Mouse (Mus musculus) heart, adult 8-10 months (tissue): ENCODE measurements around the gene Tnfrsf18. TPM values are rescaled to one million over a fixed set of nuclear protein-coding genes. Genes with fewer than 3 reads are reported as not detected.

Experiments
- DNase-seq: peaks from one replicate; pipeline ENCODE4 v3.0.0; 2022; ENCODE audit warnings: low spot score
- total RNA-seq, 4 experiments: library from RNA; stranded (reverse); gene quantifications; 2 replicates each; pipeline ENCODE4 v1.2.4; 2022

Tnfrsf18 gene
- total RNA-seq, 4 experiments from 2014 or later = 0.25 to 0.75 TPM; not detected in 2

DNA sequence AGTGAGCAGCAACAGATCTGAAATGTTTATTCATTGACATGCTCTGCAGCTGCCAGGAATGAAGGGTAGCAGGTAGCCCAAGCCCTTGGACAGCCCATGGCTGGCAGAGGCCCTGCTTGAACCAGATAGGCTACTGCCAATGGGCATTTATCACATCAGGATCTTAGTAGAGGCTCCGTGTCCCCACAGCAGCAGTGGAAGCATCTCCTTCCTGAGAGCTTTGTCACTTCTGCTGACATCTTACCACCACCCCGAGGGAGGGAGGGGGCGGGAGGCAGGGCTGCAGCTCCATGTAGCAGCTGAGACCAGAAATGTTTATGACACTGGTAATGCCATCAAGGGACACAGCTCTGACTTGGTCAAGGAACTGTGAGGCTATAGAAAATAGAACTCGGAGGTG, 6.9 kb downstream of the Tnfrsf18 start:
- no peak for DNase-seq

DNA sequence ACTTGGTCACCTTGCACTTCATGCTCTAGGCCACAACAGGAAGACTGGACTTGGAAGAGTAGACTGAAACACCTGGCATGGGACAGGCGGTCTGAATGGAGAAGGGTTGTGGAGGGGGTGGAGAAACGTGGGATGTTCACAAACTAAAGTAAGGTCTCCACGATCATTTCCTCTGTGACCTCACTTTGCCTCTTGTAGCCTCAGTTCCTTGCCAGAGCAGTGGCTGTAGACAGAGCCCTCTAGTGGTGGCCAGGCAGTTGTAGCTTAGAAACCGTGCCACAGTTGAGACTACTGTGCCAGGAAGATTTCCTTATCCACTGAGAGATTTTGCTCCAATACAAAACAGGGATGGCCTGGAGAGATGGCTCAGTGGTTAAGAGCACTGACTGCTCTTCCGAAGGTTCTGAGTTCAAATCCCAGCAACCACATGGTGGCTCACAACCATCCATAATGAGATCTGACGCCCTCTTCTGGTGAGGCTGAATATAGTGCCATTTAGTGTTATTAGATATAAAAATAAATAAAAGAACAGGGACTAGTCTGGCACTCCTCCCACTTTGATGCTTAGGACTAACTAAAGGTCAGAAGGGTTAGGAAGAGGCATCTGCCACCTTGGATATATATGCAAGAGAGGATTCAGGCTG, 7.6 kb downstream of the Tnfrsf18 start:
- peak; percentile 49 for DNase-seq

DNA sequence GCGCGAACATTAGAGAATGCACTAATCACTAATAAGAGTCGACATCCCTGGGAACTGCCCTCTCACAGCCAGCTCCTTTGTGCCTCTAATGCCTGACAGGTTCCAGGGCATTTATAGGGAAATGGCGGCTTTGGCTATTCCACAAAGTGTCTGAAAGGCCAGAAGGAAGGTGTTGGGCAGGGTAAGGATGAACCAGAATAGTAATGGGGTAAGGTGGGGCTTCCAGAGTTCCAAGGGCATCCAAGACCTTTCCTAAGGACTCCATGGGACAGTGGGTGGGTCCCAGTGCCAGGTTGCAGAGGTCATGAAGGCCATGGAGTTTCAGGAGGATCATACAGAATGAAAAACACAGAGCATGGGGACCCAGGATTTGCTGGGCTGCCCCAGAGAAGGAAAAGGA, 8.3 kb downstream of the Tnfrsf18 start:
- no peak for DNase-seq

DNA sequence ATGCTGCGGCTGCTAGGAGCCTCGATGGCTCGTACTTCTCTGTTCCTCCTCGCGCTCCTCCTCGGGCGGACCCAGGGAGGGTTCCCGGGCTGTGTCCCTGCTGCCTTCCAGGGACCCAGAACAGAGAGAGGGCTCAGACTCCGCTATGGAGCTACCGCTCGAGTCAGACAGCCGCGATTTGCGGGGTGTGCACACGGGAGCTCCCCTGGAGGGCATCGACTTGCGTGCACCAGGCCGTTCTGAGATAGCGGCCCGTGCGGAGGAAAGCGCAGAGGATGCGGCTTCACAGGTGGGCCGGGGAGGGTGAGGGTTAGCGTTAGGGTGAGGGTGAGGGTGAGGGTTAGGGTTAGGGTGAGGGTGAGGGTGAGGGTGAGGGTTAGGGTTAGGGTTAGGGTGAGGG, 8.9 kb downstream of the Tnfrsf18 start:
- no peak for DNase-seq

DNA sequence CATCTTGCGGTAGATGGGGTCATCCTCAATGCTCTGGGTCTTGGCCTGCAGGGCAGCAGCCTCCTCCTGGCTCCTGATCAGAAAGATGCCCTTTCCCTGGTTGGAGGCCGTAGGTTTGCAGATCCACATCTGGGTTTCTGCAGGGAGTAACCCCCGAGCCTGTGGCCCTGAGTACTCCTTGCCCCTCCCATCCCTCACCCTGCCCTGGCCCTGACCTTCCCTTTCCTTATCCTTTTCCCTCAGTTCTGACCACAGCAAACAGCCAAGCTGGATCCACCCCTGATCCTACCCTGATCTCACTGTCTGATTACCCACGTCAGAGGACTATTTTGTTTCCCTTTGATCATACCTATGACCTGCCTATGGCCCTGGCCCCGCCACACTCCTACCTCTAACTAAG, 18.8 kb downstream of the Tnfrsf18 start:
- DNase-seq = no peak

DNA sequence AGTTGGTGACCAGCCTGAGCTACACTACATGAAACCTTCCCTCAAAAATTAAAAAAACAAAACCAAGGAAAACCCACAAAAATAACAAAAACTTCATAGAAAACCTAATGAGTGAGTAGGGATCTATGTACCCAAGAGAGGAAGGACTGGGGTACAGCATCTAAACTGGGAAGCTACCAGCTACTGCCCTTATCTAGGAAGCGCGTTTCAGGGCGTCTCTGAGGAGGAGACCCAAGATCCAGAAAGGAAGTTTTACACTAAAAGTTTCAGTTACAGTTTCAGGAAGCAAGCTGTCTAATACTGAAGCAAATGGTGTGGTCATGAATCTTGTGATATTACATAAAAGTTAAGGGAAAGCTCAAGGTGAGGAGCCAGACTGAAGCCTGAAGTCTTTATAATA, 23.8 kb downstream of the Tnfrsf18 start:
- DNase-seq = no peak

DNA sequence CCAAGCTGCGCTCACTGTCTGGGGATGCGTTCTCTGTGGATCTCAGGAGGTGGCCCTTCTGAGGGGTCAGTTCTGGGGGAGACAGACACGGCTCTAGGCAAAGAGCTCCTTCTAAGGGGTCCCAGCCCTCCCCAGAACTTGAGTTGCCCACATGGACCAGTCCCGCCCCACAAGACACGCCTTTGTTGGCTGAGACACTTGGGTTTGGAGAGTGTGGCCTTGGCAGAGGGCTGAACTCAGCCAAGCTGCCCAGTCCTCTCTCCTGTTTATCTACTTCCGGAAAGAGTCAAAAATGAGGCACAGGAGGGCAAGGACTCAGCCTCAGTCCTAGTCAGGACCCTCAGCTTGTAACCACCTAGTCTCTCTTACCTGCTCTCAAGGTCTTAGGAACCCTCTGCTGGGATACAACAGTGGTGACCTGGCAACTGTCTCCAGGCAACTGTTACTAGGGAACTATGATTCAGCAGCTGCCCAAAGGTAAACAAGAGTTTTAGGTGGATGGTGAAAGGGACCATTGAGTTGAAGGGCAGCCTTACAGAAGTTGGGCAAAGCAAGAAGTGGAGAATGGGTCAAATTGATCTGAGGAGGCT, 24.5 kb downstream of the Tnfrsf18 start:
- DNase-seq = no peak

DNA sequence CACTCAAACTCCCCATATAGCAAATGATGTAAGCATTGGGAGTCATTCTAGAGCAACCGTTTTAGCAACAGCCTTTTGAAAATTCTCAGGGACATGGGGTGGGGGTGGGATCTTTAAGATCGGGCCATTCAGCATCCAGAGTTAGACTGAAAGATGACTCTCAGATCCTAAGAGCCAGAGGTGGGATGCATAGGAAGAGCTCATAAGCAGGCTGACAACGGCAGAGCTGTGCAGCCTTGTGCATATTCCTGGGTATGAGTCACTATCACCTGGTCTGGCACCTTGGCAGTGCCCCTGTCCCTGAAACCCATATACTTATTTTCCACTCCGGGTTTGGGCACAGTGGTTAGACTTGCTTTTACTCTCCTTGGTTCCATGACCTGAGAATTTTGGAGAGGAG, 27.1 kb downstream of the Tnfrsf18 start:
- no peak for DNase-seq

DNA sequence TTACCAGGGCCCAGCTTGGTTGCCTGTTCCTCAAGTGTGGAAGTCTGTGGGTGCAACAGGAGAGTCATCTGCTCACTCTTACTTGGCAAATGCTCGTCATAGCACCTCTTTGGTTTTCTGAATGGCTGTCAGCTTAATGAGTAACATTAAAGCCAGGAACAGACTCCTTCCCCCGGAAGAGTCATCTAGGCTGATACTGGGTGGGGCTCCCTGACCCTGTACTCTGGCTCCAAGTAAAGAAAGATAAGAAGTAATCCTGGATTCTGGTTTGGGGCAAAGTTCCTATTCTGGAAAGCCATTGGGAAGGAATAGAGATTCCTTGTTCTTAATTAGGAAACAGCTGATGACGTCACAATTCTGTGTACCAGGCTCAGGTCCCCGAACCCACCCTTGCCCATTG, 28.2 kb downstream of the Tnfrsf18 start:
- no peak for DNase-seq

DNA sequence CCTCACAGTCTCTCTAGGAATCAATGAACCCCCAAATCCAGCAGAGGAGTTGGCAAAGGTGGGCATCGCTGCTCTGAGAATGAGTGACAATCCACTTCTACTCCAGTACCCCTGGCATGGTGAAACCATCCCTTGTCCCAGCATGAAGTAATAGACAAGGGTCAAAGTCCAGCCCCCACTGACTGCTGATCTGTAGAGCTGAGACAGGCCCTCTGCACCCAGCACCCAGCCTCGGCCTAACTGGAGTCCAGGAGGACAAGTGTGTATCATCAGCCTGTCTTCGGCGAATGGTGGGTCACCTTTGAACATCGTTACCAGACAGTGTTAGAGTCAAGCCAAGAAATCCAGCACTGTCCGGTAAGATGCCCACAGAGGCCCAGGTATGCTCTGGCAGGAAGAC, 28.6 kb downstream of the Tnfrsf18 start:
- DNase-seq = no peak

DNA sequence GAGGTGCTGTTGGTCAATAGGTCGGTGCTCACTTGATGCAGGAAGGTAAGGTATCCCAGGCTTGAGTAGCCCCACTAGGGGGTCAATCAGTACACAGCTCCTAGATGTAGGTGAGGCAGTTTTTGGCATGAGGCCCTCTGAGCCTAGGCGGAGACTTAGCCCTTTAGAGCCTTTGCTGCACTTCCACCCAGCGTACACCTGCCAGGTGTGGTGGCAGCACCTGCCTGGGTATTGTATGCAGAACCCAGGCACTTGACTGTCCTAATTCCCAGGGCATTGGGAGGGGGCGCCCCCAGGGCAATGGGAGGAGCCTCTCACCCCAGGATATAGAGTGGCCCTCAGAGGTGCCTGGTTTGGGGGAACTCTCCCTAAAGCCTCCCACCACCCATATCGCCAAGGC, 29.2 kb downstream of the Tnfrsf18 start:
- no peak for DNase-seq

DNA sequence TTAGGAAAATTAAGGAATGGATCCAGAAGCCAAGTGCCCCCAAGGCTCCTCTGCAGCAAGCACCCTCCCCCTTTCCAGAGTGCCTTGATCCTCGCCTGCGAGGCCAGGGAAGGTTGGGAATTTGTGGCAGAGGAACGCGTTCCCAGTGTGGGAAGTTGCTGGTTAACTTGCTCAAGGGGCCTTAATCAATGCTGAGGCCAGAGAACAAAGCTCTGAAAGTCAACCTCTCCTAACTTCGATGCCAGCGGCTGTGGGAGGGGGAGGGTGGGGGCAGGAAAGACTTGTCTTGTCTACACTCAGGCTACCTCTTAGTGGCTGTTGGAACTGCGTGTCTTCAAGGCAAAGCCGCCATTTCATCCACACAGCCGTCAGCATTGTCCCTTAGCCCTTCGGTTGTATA, 31.7 kb downstream of the Tnfrsf18 start:
- no peak for DNase-seq

DNA sequence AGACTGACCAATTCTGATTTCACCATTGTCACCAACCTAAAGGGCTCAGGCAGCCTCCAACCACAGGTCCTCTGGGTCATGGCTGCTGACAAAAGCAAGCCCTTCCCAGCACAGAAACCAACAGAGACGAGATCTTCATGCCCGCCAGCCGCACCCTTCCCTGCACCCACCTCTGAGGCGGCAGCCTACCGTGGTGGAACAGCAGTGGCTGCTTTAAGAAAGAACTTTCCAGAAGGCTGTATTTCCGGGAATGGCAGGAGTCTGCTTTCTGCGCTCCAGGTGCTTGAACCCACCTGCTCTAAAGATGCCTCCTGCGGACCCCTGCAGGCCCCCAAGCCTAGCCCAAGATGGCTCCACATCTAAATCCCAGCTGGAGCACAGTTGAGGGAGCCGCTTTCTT, 32.9 kb downstream of the Tnfrsf18 start:
- DNase-seq = no peak

DNA sequence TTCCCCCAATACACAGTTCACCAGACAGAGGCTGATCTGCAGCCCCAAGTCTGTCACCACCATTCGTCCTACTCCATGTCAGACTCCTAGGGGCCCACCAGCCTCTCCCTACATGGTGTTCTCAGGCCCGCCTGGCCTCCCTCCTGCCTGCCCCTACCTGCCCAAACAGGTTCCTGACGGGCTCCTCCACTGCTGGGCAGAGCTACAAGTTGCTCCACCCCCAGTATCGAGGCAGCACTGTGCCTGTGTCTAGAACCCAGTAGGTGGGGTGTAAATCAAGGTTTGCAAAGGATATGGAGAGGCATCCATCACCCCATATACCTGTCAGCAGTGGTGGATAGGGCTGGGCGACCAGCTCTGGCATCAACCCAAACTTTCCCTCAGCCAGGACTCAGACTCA, 33.3 kb downstream of the Tnfrsf18 start, which contains the start of gene Ttll10:
Gene Ttll10 (minus strand): TSS at position 154 of the 400 bp plus-strand sequence.
- DNase-seq = no peak

DNA sequence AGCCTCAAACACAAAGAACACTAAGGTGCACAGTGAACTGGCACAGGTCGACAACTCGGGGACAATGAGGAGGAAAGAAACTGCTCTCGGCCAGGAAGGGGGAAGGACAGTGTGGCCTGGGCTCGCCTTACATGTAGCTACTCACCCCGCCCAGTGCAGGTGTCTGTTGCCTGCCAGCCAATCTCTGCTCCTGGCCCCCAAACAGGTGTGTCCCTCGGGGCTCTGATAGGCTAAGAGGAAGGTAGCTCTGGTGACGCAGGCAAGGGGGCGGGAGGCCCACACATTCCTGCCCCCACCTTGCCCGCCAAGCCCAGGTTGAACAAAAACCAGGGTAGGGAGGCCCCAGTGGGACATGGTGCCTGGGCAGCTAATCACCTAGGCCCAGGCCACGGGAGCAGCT, 33.7 kb downstream of the Tnfrsf18 start:
- no peak for DNase-seq

DNA sequence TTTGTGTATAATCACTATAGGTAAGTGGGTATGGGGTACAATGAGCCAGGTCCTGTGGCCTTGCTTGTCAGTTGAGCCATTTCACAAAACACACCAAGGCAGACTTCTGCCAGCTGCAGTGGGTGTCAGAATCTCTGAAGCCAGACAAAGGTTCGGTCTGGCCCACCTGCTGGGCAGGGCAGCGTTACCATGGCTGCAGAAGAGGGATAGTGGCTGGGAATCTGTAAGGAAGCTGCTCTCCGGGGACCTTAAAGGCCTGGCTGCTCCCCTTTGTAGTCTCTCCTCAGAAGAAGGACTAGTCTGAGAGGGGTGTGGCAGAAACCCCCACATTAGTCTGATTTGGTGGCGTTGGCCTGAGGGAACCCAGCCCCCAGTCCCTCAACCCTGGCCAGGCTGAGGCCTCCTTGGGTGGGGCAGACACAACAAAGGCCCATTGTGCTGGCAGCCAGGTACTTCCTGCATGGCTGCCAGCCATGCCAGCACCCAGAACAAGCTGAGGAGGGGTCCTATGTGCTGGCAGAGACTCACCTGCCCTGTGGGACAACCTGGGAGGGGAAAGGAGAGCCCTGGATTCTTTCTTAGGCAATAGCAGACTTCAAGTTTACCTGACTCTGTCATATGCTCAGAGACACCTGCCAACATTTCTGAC, 38.0 kb downstream of the Tnfrsf18 start:
- DNase-seq = no peak

DNA sequence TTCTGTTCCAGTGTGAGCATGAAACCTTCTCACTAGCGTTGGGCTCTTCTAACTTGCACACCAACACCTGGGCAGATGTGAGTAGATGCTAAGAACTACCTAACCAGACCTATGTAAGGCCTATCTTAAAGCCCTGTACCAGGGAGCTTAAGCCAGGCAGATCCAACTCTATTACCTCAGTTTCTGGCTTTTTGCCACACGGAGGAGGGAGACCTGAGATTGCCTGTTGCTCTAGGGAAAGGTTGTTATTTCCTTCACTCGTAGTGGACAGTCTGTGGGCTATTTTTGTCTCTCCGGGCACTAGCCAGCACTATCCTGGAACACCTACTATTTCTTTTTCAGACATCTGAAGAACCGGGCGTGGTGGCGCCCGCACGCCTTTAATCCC, 38.5 kb downstream of the Tnfrsf18 start:
- no peak for DNase-seq

DNA sequence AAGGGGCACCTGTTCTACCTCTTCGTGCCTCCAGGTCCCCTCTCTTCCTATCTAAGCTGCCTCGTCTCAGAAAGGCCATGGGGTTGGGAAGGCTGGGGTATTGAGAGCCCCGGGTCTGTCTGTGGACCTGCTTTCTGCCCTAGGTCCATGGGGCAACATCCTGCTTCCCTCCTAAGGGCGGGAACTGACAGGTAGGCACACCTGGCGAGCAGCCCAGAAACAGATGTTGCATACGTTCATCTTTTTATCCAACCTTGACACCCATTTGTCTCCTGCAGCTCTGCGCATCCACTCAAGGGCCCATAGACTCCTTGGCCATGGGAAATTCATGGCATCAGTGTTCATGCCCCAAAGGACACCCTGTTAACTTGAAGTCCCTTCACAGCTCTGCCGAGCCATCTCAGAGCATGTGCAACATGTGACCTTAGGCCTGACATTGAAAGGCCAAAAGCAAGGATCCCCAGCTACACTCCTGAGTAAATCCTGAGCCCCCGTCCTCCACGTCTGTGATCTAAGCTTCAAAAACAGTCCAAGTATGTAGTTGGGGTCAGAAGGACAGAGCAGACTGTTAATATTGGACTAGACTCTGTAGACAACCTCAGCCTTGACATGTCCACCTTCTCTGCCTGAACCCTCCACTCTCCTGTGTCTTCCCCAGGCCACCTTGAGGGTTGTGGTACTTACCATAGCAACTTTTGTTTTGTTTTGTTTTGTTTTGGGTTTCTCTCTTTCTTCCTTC, 39.4 kb downstream of the Tnfrsf18 start:
- no peak for DNase-seq

DNA sequence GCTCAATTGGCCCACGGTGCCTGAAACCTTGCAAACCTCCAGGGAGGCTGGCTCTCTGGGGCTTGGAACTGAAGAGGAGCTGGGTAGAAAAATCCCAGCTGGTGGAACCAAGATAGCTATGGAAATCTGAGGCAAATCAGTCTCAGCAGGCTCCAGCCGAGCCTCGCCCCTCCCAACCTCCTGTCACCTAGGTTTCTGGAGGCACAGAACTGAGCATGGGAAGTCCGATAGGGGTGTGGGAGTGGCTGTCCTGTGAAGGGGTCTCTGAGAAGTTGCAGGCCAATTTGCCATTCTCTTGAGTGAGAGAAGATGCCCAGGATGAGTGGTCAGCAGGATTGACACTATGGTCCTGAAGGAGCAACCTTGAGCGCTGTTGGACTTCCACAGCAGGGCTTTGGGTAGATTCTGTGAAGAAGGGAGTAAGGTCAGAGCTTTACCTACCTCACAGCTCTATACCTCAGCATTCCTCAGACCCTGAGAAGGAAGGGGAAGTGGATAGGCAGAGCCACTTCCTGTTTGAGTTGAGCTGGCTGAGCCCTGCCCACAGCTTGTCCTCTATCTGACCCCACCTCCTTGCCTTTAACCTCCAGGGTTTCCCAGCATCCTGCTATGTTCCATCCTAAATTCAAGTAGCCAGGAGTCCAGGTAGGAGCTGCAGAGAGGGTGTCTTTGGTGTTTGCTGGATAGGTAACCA, 41.4 kb downstream of the Tnfrsf18 start:
- no peak for DNase-seq

DNA sequence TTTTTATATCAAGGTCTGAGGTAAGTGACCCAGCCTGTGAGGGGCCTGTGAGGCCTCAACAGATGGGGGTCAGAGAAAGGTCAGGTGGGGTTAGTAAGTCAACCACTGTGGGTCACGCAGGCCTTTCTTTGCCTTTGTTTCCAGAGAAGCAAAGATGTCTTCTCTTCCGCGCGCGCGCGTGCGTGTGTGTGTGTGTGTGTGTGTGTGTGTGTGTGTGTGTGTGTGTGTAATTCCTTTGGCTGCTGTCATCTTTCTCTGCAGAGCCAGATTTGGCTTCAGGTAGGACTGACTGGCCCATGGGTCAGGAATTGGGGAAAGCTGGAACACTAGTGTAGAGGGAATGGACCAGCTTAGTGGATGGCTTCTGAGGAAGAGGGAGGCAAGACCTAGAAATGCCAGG, 43.7 kb downstream of the Tnfrsf18 start:
- DNase-seq = no peak

DNA sequence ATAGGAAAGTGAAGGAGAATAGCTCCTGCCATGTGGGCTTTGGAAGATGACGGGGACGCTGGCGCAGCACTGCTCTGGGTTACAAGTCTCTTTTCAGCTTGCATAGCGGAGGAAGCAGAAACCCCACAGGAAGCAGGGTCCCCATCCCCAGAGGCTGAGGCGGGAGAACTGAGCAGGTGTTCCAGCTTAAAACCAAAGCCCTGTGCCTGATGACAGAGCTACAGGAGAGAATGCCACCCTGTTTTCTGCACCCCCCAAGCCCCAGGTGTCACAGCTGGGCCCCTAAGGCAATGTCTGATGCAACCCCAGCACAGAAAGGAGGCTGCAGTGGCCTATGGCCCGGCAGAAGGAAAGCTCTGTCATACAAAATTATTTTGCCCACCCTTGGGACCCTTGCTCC, 44.3 kb downstream of the Tnfrsf18 start:
- DNase-seq = no peak

DNA sequence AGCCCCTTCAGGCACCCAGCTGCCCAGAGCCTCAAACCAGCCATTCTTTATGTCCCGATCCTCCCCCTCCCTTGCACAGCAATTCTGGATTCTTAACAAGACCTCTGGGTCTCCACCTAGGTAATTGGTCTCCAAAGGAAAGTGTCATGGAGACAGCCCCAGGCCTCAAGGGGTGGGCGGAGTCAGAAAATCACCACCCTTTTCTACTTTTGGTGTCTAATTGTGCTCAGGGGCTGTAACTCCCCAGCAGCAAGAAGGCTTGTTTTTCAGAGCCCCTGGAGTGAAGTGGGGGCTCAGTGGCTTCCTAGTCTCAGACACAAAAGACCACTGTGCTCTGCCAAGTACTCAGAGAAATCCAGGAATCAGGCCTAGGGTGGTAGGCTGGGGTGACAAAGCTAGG, 44.8 kb downstream of the Tnfrsf18 start:
- DNase-seq = no peak
